Mouse (Mus musculus) spleen, adult 2 months (tissue): Measurements from ENCODE around the gene Spag17. TPM values are rescaled to one million over a fixed set of nuclear protein-coding genes. Genes with fewer than 3 reads are reported as not detected.

Source experiments
- DNase-seq, 2 experiments: peaks; one replicate each; pipeline versions ENCODE4 v3.0.0 to v3.0.0-alpha.2; 2012 to 2021; ENCODE audit warnings: low spot score in 2 of 2, low read depth in 1 of 2
- H3K27ac ChIP-seq: fragments of 200-500 bp; 2 replicates; pipeline ENCODE4 v1.5.1; 2012; ENCODE audit warnings: low read length, inconsistent platforms; ENCODE audit not compliant: insufficient read depth
- H3K27me3 ChIP-seq: fragments of 200-500 bp; 2 replicates; pipeline ENCODE4 v1.6.1; 2012; ENCODE audit warnings: mild to moderate bottlenecking, moderate library complexity, low read length, inconsistent platforms; ENCODE audit not compliant: control insufficient read depth, insufficient read depth
- H3K36me3 ChIP-seq: fragments of 200-500 bp; 2 replicates; pipeline ENCODE4 v1.6.1; 2012; ENCODE audit warnings: mild to moderate bottlenecking, low read length, inconsistent platforms; ENCODE audit not compliant: control insufficient read depth, insufficient read depth
- H3K4me1 ChIP-seq: fragments of 200-500 bp; 2 replicates; pipeline ENCODE4 v1.6.1; 2011; ENCODE audit warnings: inconsistent platforms; ENCODE audit not compliant: control insufficient read depth, insufficient read depth, insufficient read length
- H3K4me3 ChIP-seq: fragments of 200-500 bp; 2 replicates; pipeline ENCODE4 v1.5.1; 2011; ENCODE audit warnings: mild to moderate bottlenecking, inconsistent platforms; ENCODE audit not compliant: insufficient read depth, insufficient read length; ENCODE audit errors: extremely low read depth
- CTCF ChIP-seq: fragments of 200-500 bp; IDR thresholded peaks from 2 replicates; pipeline ENCODE4 v1.5.1; 2011; ENCODE audit warnings: mild to moderate bottlenecking, inconsistent platforms; ENCODE audit not compliant: insufficient read depth, insufficient read length, insufficient replicate concordance; ENCODE audit errors: extremely low read depth
- POLR2A ChIP-seq: fragments of 200-500 bp; IDR thresholded peaks from 2 replicates; pipeline ENCODE4 v1.6.1; 2011; ENCODE audit warnings: low read depth, low read length, inconsistent platforms
- WGBS: fragments of 180-500 bp; shearing (Covaris S2); methylation state at CpG from one replicate; pipeline ENCODE4 v1.1.7; 2018; 5-methylcytosine and 5-hydroxymethylcytosine counted together
- polyA plus RNA-seq: library from polyadenylated mRNA; depleted of rRNA; stranded (reverse); fragments of >200 nt; gene quantifications from 2 replicates; pipeline ENCODE4 v1.2.3, GENCODE M21; 2012

Gene Spag17
- polyA plus RNA-seq, 1 experiment = not detected

- WGBS = 72% methylated on average over 12 of the region's 12 CpGs
- Histone ChIP-seq H3K36me3 (no peaks in the 10 kb centered on the region), H3K27ac (no peak overlapping the region), H3K27me3 (no peaks in the 10 kb centered on the region), H3K4me1 (no peaks in the 10 kb centered on the region), H3K4me3 (no peak overlapping the region)
- DNase-seq = no peak
- TF ChIP-seq CTCF (no peak), POLR2A (no peak)
These were observed 45.9 kb downstream of the Spag17 start for GRCm38 (mm10) chr3:99930920-99931620.

- Histone ChIP-seq H3K27me3 (no peaks in the 10 kb centered on the region), H3K4me1 (no peaks in the 10 kb centered on the region), H3K36me3 (no peaks in the 10 kb centered on the region), H3K4me3 (no peak overlapping the region), H3K27ac (no peak overlapping the region)
- WGBS = 33% methylated on average over 1 of the region's 1 CpGs
- DNase-seq = no peak
- TF ChIP-seq CTCF (no peak), POLR2A (no peak)
These were observed 51.0 kb downstream of the Spag17 start for GRCm38 (mm10) chr3:99936159-99936558.

- 37% methylated on average over 8 of the region's 8 CpGs for WGBS
- no peak for DNase-seq
- Histone ChIP-seq H3K4me1 (no peaks in the 10 kb centered on the region), H3K36me3 (no peaks in the 10 kb centered on the region), H3K4me3 (no peak overlapping the region), H3K27ac (no peak overlapping the region), H3K27me3 (no peaks in the 10 kb centered on the region)
- TF ChIP-seq POLR2A (no peak), CTCF (no peak)
These were observed 53.5 kb downstream of the Spag17 start for GRCm38 (mm10) chr3:99938611-99939286.

- no peak overlapping the region for H3K27ac ChIP-seq
These were observed 60.0 kb downstream of the Spag17 start for GRCm38 (mm10) chr3:99945171-99945570.

GRCm38 (mm10) chr3:99954039-99954602 lies 68.9 kb downstream of the Spag17 start:
- no peaks in the 10 kb centered on the region for H3K36me3 ChIP-seq
- H3K4me3 ChIP-seq = no peak overlapping the region
- H3K27me3 ChIP-seq = no peaks in the 10 kb centered on the region
- H3K4me1 ChIP-seq = no peaks in the 10 kb centered on the region
- WGBS = 86% methylated on average over 9 of the region's 9 CpGs
- no peak overlapping the region for H3K27ac ChIP-seq
- DNase-seq = no peak
- TF ChIP-seq CTCF = no peak
- TF ChIP-seq POLR2A = no peak

More at GRCm38 (mm10) chr3:99945171-99945570, 60.0 kb downstream of the Spag17 start:
- no peaks in the 10 kb centered on the region for H3K36me3 ChIP-seq
- H3K27me3 ChIP-seq = no peaks in the 10 kb centered on the region
- TF ChIP-seq POLR2A = no peak
- no peaks in the 10 kb centered on the region for H3K4me1 ChIP-seq
- H3K4me3 ChIP-seq = no peak overlapping the region
- no peak for DNase-seq
- 69% methylated on average over 2 of the region's 2 CpGs for WGBS

- no peaks in the 10 kb centered on the region for H3K36me3 ChIP-seq
- no peak for DNase-seq
- no peak for TF ChIP-seq POLR2A
- no peak for TF ChIP-seq CTCF
- no peaks in the 10 kb centered on the region for H3K27me3 ChIP-seq
- no peaks in the 10 kb centered on the region for H3K4me1 ChIP-seq
- H3K27ac ChIP-seq = no peak overlapping the region
- H3K4me3 ChIP-seq = no peak overlapping the region
These were observed 71.3 kb downstream of the Spag17 start for GRCm38 (mm10) chr3:99956517-99956916.
